Mouse (Mus musculus): ENCODE results near the gene Nrm.

Nrm gene

GRCm38 (mm10) chr17:35909186-35909918 is 48.2 kb downstream of the Nrm start:
- DNase-seq: no peak

GRCm38 (mm10) chr17:35909919-35910369 is 48.8 kb downstream of the Nrm start, which contains the start of gene Atat1:
Atat1 (minus strand) TSS chr17:35910075.
- peak; percentile 98 to 99 for DNase-seq

- DNase-seq: peak in 1 of 2 experiments; percentile 37
These were observed 53.9 kb downstream of the Nrm start for GRCm38 (mm10) chr17:35914975-35915374.

All from kidney, postnatal 25 days (tissue).